In the genomic region with DNA sequence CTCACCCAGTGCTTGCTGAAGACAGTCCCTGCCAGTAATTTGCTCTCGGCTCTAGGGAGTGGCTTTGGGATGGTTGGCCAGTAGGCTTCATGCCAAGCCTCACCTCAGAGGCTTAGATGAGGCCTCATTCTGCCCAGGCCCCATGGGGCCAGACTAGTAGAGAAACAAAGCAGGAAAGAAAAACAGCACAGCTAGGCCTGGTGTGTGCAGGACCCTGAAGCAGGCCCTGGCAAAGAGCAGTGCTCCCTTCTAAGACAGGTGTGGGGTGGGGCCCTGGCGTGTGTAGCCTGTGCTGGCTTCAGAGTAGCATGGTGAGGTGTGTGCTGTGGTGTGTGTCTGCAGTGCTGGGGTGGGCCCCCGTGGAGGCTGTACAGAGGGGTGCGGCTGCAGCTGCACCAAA, we compare ENCODE assay signal across 9 mouse cellular contexts. TPM values are rescaled to one million over a fixed set of nuclear protein-coding genes. Genes with fewer than 3 reads are reported as not detected.
DNase-seq lines count a peak whose midpoint lies in the region; ATAC-seq and TF ChIP-seq lines count a peak whose summit lies in the region.
"Had no signal": no experiment of that assay in that cellular context is flagged by ENCODE, and none has a peak within 500 bp of the region (broad histone marks: within the 10 kb centered on the region; RNA-seq: fewer than 3 reads in every experiment).

No protein-coding gene starts in this region.

- no peaks in the 10 kb centered on the region for H3K27me3 ChIP-seq in kidney, adult 2 months (replicated peaks; ENCODE audit: control insufficient read depth, insufficient read depth, low read length)
- H3K27me3 ChIP-seq in embryonic facial prominence, embryonic 10.5 days (replicated peaks; ENCODE audit: low read depth, poor library complexity, severe bottlenecking) = no peaks in the 10 kb centered on the region
- H3K27me3 ChIP-seq in kidney, embryonic 14.5 days (ENCODE audit: control insufficient read depth, insufficient read depth, low read length) = no peaks in the 10 kb centered on the region
- no peaks in the 10 kb centered on the region for H3K27me3 ChIP-seq in midbrain, postnatal 0 days (ENCODE audit: insufficient read depth, low read length)
- H3K27me3 ChIP-seq: megakaryocyte, embryonic 14.5 days had no signal

- DNase-seq in kidney, adult 2 months = peak; percentile 64
- no peak for DNase-seq in kidney, adult 11 months
- no peak for DNase-seq in embryonic facial prominence, embryonic 10.5 days (ENCODE audit: low spot score)
- peak; percentile 41 for DNase-seq in midbrain, postnatal 0 days (ENCODE audit: low spot score)
- DNase-seq in right cerebral cortex, adult 18-20 months = no peak
- no peak for DNase-seq in c-Kit-positive CD71-positive TER-119-positive erythroid progenitor cells, embryonic 14.5 days (ENCODE audit: low spot score)
- no peak for DNase-seq in lung, postnatal 10 days

- H3K27ac ChIP-seq in kidney, adult 2 months (ENCODE audit: insufficient read depth, low read depth, low read length) = no peak overlapping the region
- peak overlapping the region; percentile 62 for H3K27ac ChIP-seq in embryonic facial prominence, embryonic 10.5 days (replicated peaks)
- H3K27ac ChIP-seq in kidney, embryonic 14.5 days (ENCODE audit: low read depth, low read length) = peak overlapping the region; percentile 51; the same call in 1 of the 2 replicates
- H3K27ac ChIP-seq in midbrain, postnatal 0 days (ENCODE audit: low read depth, low read length) = no peak overlapping the region

- ATAC-seq in kidney, embryonic 14.5 days (ENCODE audit: low FRiP score, low TSS enrichment) = peak; percentile 16; the same call in 1 of the 2 replicates
- ATAC-seq in midbrain, postnatal 0 days (ENCODE audit: low FRiP score) = 0 out of 2 replicates have a peak, but pooled peaks have one; percentile 25

- H3K4me1 ChIP-seq in kidney, adult 2 months (ENCODE audit: control insufficient read depth, insufficient read depth, low read length) = peaks cover 45% of the 10 kb centered on the region
- peaks cover 36% of the 10 kb centered on the region for H3K4me1 ChIP-seq in embryonic facial prominence, embryonic 10.5 days
- peaks cover 37% of the 10 kb centered on the region for H3K4me1 ChIP-seq in kidney, embryonic 14.5 days (ENCODE audit: control insufficient read depth, insufficient read depth, low read length)
- peaks cover 16% of the 10 kb centered on the region; the same call in 1 of the 2 replicates for H3K4me1 ChIP-seq in midbrain, postnatal 0 days (ENCODE audit: insufficient read depth, low read length)

- H3K9ac ChIP-seq in kidney, embryonic 14.5 days (ENCODE audit: low read depth, low read length) = peak overlapping the region; percentile 23; the same call in 1 of the 2 replicates
- H3K9ac ChIP-seq in midbrain, postnatal 0 days (replicated peaks; ENCODE audit: low read length, poor library complexity, severe bottlenecking) = peak overlapping the region; percentile 13; the same call in 1 of the 2 replicates

- H3K4me2 ChIP-seq in kidney, embryonic 14.5 days (replicated peaks; ENCODE audit: low read depth, low read length) = peak overlapping the region; percentile 3; the same call in 1 of the 2 replicates
- no peak overlapping the region for H3K4me2 ChIP-seq in midbrain, postnatal 0 days (ENCODE audit: low read depth, low read length, poor library complexity, severe bottlenecking)

- 29% methylated on average over 4 of the region's 4 CpGs for WGBS in kidney, adult 2 months
- whole genome bisulfite sequencing in embryonic facial prominence, embryonic 10.5 days = 81% methylated on average over 4 of the region's 4 CpGs
- 57% methylated on average over 4 of the region's 4 CpGs for WGBS in kidney, embryonic 14.5 days
- 58% methylated on average over 4 of the region's 4 CpGs for WGBS in midbrain, postnatal 0 days

- H3K9me3 ChIP-seq in embryonic facial prominence, embryonic 10.5 days = no peaks in the 10 kb centered on the region
- H3K9me3 ChIP-seq in kidney, embryonic 14.5 days (ENCODE audit: control insufficient read depth, low read length) = no peaks in the 10 kb centered on the region
- no peaks in the 10 kb centered on the region for H3K9me3 ChIP-seq in midbrain, postnatal 0 days (ENCODE audit: low read length)

- H3K4me3 ChIP-seq in kidney, adult 2 months (ENCODE audit: insufficient read depth, low read depth, low read length) = no peak overlapping the region
- no peak overlapping the region for H3K4me3 ChIP-seq in embryonic facial prominence, embryonic 10.5 days
- no peak overlapping the region for H3K4me3 ChIP-seq in kidney, embryonic 14.5 days (ENCODE audit: low read length)
- no peak overlapping the region for H3K4me3 ChIP-seq in midbrain, postnatal 0 days (ENCODE audit: low read depth, low read length)
- H3K4me3 ChIP-seq: megakaryocyte, embryonic 14.5 days had no signal

- TF ChIP-seq CTCF in kidney, adult 2 months (conservative IDR thresholded peaks at IDR 0.05; ENCODE audit: insufficient read depth, insufficient read length, low read depth, low read length) = no peak
- no peak for TF ChIP-seq CTCF in midbrain, postnatal 0 days (IDR thresholded peaks at IDR 0.05)

- no peaks in the 10 kb centered on the region; the same call in 1 of the 2 replicates for H3K36me3 ChIP-seq in kidney, adult 2 months (ENCODE audit: control insufficient read depth, insufficient read depth, low read length)
- H3K36me3 ChIP-seq in embryonic facial prominence, embryonic 10.5 days (replicated peaks) = peaks cover 70% of the 10 kb centered on the region
- H3K36me3 ChIP-seq in kidney, embryonic 14.5 days (ENCODE audit: control insufficient read depth, insufficient read depth, low read length) = peaks cover 16% of the 10 kb centered on the region
- H3K36me3 ChIP-seq in midbrain, postnatal 0 days (ENCODE audit: insufficient read depth, low read length) = 0 out of 2 replicates have a peak, but pooled peaks cover 2% of the 10 kb centered on the region

- no peak for TF ChIP-seq POLR2A in kidney, adult 2 months (IDR thresholded peaks at IDR 0.05; ENCODE audit: low read depth, low read length)

RNA-seq across cellular contexts. Expression of a gene that starts 20.2 kb away (rescaled TPM):
- polyA plus RNA-seq in kidney, adult 2 months (2012; rRNA removed) = 123 and 142 TPM in 2 replicates
- 3.9 and 4.5 TPM in 2 replicates for polyA plus RNA-seq in embryonic facial prominence, embryonic 10.5 days (2016; fragmentation: Nextera tagmentation; extraction: Ambion mirVana)
- 8.9 and 10.1 TPM in 2 replicates for polyA plus RNA-seq in kidney, embryonic 14.5 days (2014; fragmentation: Nextera tagmentation; extraction: Ambion mirVana)
- total RNA-seq in midbrain, postnatal 0 days (2014; rRNA removed) = 89.8 and 104 TPM in 2 replicates
- 17.3 and 17.4 TPM in 2 replicates for polyA plus RNA-seq in midbrain, postnatal 0 days (2015; fragmentation: Nextera tagmentation; extraction: Ambion mirVana)

Comparison
In these comparisons a context has a peak if more than half of its experiments do, and no peak if none do; other contexts are left out.
1. DNase-seq: peak in kidney, adult 2 months (single experiment) and midbrain, postnatal 0 days (single experiment); none in kidney, adult 11 months (single experiment), embryonic facial prominence, embryonic 10.5 days (single experiment), right cerebral cortex, adult 18-20 months (single experiment), c-Kit-positive CD71-positive TER-119-positive erythroid progenitor cells, embryonic 14.5 days (single experiment) and lung, postnatal 10 days (single experiment).
2. H3K27ac ChIP-seq: peak in embryonic facial prominence, embryonic 10.5 days (single experiment) and kidney, embryonic 14.5 days (single experiment); none in kidney, adult 2 months (single experiment) and midbrain, postnatal 0 days (single experiment).